Mouse (Mus musculus): Measurements from ENCODE around the gene Map3k14.
"Not testable (repeated sequence)": the region's sequence is repeated elsewhere in the genome, so short reads cannot be mapped to it uniquely, and the experiment has no call there.

The Map3k14 gene

DNA sequence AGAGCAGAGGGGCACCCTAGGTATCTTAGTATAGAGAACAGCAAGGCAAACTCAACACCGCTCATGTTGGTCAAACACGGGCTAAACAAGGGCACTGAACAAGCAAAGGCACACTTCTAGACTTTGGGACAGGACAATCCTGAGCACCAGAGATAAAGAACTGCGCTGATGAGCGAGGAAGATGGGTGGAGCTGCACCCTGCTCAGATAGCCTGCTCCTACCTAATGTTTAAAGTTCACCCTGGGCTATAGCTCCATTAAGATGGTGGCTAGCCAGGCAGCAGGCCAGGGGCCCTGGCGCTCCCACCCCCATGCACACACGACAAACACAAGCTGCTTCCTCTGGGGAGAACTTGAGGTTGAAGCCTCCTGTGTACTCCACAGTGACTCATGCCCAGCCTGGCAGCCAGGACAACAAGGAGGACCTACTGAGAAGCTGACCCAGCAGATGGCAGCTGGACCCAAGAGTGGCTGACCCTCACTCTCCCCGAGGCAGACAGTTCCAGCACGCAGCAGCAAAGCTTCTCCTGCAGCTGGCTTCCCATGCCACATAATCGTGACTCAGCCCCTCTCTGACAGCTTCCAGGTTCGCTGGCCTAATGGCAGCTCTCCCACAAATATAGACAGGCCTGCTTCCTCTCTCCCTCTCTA lies 21.1 kb downstream of the Map3k14 start:
- no peak for DNase-seq (ENCODE audit: low spot score)

- no peak for DNase-seq (ENCODE audit: low spot score)
Measured at GRCm38 (mm10) chr11:103244856-103245255, 22.4 kb downstream of the Map3k14 start.

DNA sequence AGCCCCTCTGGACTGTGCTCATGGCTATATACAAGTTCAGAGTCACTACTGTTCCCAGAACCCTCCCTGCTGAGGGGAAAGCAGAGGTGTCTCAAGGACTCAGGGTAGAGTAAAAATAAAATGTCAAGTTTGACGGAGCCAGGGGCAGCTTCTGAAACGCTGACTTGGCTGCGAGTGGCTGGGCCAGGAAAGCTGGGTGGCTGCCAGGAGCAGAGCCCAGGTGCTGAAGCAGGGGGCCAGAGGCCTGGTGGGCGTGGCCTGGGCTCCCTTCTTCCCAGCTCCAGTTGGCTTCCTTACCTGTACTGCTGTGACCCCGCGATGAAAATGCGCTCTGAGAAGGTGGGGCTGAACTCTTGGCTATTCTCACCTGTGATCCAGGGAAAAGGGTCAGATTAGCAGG lies 26.5 kb downstream of the Map3k14 start:
- no peak for DNase-seq (ENCODE audit: low spot score)

DNA sequence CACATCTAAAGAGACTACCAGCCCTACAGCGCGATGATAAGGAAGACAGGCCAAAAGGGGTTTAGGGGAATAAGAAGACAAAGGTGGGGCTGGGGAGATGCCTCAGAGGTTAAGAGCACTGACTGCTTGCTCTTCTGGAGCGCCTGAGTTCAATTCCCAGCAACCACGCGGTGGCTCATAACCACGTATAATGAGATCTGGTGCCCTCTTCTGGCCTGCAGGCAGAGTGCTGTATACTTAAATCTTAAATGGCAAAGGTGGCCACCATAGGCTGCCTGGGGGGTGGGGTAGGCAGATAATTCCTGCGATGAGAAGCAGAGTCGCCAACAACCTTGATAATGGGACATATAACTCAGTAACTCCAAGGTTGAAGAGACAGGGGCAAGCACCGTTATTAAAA lies 29.5 kb downstream of the Map3k14 start:
- no peak for DNase-seq (ENCODE audit: low spot score)

DNA sequence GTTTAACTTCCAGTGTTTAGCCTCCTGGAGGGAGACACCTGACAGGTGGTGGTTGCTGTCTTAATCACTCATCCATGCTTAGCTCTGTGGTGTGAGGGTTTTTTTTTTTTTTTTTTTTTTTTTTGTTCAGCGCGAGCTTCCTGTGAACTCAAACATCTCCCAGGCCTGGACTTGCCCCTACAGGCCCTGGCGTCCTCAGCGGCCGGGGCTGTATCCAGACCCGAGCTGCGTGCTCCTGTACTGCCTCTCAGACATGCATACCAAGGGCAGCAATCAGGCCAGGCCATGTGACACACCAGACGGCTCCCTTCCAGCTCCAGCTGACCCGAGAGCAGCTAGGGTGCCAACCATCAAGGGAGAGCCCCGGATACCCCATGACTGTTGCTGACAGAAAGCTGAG lies 30.4 kb downstream of the Map3k14 start:
- DNase-seq (ENCODE audit: low spot score), result no peak

DNA sequence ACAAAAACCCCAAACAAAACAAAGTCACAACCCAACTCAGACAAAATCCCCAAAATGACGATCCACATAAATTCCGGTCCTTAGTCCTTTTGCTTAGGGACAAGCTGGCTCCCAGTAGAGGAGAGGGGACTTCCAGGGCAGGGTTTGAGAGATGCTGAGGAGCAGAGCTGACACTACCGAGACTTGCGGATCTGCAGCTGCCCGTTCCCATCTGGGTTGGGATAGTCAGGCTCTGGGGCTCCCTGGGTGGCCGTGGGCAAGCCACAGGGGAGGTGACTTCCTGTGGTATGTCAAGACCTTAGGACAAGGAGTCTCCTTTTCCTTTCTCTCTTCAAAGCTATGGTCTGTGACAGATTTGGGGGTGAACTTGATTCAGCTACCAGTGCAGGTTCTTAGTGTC lies 30.8 kb downstream of the Map3k14 start:
- DNase-seq (ENCODE audit: low spot score), result no peak

GRCm38 (mm10) chr11:103235702-103236101 lies 31.6 kb downstream of the Map3k14 start:
- no peak for DNase-seq (ENCODE audit: low spot score)

DNA sequence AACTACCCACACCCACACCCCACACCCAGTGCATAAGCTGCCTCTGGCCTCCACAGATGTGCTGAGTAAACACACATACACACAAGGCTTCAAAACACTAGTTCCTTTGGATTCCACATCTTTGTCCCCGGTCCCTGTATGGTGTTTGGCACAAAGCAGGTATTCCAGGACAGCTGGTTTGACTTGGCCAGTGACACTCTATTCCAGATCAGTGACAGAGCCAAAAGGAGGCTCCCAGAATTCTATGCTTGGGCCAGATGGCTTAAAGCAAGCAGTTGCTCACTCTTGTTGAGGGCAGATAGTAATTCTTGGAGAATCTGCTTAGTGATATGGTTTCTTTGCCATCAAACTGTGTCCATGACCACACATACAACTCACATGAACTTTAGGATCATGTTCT lies 32.8 kb downstream of the Map3k14 start:
- DNase-seq (ENCODE audit: low spot score), result no peak

DNA sequence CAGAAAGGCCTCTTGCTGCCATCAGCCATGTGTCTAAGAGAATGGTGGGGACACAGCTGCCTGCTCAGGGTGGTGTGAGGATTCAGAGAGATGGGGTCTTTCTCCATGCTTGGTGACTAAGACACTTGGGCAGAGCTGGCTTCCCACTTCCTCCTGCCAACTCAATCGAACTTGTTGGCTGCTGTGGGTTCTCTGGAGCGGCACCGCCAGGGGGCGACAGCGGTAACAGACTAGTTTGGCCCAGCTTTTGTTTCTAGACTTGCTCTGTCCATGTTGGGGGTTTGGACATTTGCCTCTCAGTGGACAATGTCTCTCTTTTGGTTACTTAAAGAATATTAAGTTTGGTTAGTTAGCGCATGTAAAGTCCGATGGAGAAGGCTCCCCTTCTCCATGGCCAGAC lies 34.3 kb downstream of the Map3k14 start:
- DNase-seq (ENCODE audit: low spot score), result no peak

DNA sequence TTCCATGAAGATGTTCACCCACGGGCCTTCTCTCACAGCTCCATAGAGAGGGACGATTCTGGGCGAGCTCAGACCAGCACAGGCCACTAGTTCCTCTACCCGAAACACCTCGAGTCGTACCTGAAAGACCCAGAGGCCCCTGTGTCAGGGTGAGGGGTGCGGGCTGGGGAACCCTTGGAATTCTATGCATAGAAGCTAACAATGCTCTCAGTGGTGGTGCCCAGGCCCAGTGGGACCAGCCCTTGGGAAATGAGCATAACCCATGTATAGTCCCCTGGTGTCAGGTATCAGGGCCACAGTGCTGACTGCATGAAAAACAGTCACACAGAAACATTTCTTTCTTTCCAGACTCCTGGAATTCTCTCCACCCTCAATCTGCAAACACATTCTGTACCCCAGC lies 35.9 kb downstream of the Map3k14 start:
- DNase-seq (ENCODE audit: low spot score), result no peak

- no peak for DNase-seq (ENCODE audit: low spot score)
Measured at GRCm38 (mm10) chr11:103230626-103231025, 36.6 kb downstream of the Map3k14 start.

DNA sequence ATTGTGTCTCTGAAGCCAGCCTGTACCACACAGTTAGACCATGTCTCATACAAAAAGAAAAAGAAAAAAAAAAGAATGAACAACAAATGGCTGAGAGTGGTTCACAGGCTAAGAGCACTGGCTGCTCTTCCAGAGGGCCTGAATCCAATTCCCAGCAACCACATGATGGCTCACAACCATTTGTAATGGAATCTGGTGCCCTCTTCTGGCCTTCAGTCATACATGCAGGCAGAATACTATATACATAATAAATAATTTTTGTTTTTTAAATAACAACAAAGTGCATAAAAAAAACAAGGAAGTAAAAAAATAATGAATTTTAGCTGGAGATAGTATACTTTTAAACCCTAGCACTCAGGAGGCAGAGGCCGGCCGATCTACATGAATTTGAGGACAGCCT lies 37.7 kb downstream of the Map3k14 start:
- no peak for DNase-seq (ENCODE audit: low spot score)

DNA sequence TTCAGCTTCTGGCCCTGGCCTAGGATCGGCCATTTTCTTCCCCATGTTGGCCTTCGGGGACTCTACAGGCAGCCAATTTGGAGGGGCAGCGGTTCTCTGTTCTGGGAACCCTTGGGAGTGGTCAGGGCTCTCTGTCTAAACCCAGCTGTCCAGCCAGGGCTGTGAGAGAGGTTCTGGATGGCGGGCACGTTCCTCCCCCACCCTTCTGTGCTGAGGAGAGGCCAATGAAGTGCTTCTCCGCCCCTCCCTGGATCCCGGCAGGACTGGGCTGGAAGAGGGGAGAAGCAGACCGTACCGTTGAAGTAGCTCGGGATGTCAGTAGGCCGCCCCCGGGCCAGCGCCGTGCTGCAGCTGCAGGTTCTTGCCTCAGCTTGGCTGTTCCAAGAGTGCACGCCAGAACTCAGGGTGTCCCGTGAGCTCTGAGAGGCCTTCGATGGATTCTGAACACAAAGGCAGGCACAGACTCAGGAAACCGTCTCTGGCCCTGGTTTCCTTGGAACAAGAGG lies 43.3 kb downstream of the Map3k14 start:
- no peak for DNase-seq (ENCODE audit: low spot score)

- no peak for DNase-seq (ENCODE audit: low spot score)
Measured at GRCm38 (mm10) chr11:103223444-103223843, 43.8 kb downstream of the Map3k14 start.

- DNase-seq (ENCODE audit: low spot score), result not testable (repeated sequence)
Measured at GRCm38 (mm10) chr11:103222718-103223117, 44.6 kb downstream of the Map3k14 start.

DNA sequence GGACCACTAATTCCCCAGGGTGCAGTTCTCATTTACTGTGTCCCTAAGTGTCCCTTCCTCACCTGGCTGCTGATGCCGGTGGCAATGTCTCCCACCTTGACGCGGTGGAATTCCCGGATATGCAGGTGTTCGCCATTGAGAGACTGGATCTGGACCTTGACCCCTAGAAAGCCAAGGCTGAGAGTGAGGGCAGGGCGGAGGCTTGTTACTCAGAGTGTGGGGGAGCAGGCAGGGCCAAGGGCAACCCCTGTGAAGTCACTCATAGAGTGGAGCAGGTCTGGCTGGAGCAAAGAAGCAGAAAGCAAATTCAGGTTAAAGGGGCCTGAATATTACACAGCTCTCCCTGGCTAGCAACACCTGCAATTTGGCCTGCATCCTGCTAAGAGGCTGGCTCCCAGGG lies 45.8 kb downstream of the Map3k14 start:
- DNase-seq (ENCODE audit: low spot score), result no peak

DNA sequence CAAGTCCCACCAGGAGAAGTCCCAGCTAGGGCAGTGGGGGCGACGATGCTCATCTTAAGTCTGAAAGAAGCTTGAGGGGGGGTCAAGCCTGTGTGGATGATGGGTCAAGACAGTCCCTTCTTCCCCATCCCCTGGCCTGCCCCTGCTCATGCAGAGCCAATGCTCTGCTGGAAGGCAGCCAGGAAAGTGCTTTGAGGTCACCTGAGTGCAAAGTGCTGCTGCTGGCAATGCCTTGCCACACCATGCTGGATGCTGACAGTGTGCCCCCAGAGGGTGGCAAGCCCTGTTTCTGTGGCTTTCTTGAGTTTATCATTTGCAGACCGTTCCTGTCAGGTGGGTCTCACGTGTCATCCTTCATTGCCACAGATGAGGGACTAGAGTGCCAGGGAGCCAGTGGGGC lies 47.3 kb downstream of the Map3k14 start:
- DNase-seq (ENCODE audit: low spot score), result no peak

- DNase-seq (ENCODE audit: low spot score), result no peak
Measured at GRCm38 (mm10) chr11:103219259-103219658, 48.0 kb downstream of the Map3k14 start.

DNA sequence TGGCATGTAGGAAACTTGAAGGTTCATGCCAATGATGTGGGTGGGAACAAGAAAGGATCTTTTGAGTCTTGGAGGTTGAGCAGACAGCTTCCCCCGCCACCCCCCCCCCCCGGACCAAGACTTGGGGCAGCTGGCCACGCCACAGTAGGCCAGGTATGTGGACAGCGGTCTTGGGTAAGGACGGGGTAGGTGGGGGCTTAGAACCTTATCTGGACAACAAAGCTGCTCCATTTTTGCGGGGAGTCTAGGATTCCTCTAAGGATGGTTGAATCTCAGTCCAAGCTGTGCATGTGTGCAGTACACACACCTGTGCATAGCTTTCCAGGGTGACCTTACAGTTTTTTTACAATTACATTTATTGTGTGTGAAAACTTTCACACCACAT lies 48.8 kb downstream of the Map3k14 start:
- no peak for DNase-seq (ENCODE audit: low spot score)

DNA sequence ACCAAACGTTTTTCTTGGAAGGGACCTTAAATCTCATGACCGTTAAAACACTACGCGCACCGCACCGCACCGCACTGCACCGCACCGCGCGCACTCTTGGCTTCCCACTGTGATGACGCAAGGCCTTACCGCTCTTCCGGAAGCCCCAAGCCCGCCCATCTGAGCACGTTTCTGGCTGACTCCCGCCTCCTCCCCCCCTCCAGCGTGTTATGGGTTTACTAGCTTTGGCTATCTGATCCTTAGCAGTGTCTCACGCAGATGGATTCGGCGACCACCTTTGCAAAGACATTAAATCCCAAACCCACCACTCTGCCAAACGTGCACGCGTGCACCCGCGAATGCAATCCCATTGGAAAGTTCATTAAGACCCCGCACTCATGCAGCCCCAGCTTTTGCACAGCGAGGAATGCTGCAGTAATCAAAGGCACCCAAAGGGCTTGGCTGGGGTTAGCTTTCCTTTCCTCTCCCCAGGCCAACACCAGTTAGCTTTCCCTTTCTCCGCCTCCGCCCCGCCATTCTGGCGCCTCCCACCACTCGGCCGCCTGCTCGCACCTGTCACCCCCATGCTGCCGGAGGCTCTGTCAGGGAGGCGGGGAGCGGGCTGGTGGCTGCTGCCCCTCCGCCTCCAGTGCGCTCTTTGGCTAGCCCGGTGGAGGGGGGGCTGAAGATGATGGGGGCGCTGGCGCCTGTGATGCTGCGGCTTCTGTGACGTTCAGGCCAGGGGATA lies 49.3 kb downstream of the Map3k14 start, which contains the start of gene Spata32:
Gene Spata32 (minus strand): TSS at position 643 of the 727 bp plus-strand sequence.
- DNase-seq (ENCODE audit: low spot score), result no peak

- DNase-seq (ENCODE audit: low spot score), result no peak
Measured at GRCm38 (mm10) chr11:103215355-103215754, 51.9 kb downstream of the Map3k14 start.

DNA sequence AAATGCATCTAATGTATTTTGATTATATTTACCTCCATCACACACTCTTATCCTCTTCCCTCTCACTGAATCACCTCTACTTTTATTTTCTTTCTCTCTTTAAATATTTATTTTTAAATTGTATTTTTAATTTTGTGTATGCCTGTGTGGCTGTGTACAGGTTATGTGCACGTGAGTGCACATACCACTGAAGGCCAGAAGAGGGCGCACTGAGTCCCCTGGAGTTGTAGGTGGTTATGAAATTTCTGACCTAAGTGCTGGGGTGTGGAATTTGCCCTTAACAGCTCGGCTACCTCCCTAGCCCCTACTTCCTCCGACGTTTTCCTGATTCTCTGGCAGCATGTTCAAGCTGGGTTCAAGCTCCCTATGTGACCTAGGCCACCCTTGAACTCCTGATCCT lies 53.6 kb downstream of the Map3k14 start:
- DNase-seq (ENCODE audit: low spot score), result no peak

GRCm38 (mm10) chr11:103210291-103210690 lies 57.0 kb downstream of the Map3k14 start:
- DNase-seq (ENCODE audit: low spot score), result no peak

GRCm38 (mm10) chr11:103208458-103208857 lies 58.8 kb downstream of the Map3k14 start, which contains the start of gene 1700023F06Rik:
Gene 1700023F06Rik (minus strand): TSS chr11:103208558.
- DNase-seq (ENCODE audit: low spot score), result no peak
